Mouse (Mus musculus) brain, embryonic 14.5 days (tissue): ENCODE data around the gene Chchd2. TPM values are rescaled to one million over a fixed set of nuclear protein-coding genes. Genes with fewer than 3 reads are reported as not detected.

ENCODE experiments used
- DNase-seq: peaks from one replicate; pipeline ENCODE4 v3.0.0-alpha.2; 2011; ENCODE audit warnings: low read depth
- CTCF ChIP-seq: fragments of 200-500 bp; IDR thresholded peaks from 2 replicates; pipeline ENCODE4 v1.5.1; 2012; ENCODE audit warnings: inconsistent platforms, mild to moderate bottlenecking, moderate library complexity, borderline replicate concordance; ENCODE audit not compliant: insufficient read depth, insufficient read length; ENCODE audit errors: extremely low read depth
- POLR2A ChIP-seq: fragments of 200-500 bp; IDR thresholded peaks from 2 replicates; pipeline ENCODE4 v1.6.1; 2012; ENCODE audit warnings: mild to moderate bottlenecking, inconsistent platforms, borderline replicate concordance; ENCODE audit not compliant: poor library complexity, insufficient read depth, insufficient read length, severe bottlenecking; ENCODE audit errors: extremely low read depth
- polyA plus RNA-seq: library from polyadenylated mRNA; depleted of rRNA; stranded (reverse); fragments of >200 nt; gene quantifications from 2 replicates; pipeline ENCODE4 v1.2.3, GENCODE M21; 2012; rRNA removed

The Chchd2 gene
- polyA plus RNA-seq, 1 experiment: 761 TPM

DNA sequence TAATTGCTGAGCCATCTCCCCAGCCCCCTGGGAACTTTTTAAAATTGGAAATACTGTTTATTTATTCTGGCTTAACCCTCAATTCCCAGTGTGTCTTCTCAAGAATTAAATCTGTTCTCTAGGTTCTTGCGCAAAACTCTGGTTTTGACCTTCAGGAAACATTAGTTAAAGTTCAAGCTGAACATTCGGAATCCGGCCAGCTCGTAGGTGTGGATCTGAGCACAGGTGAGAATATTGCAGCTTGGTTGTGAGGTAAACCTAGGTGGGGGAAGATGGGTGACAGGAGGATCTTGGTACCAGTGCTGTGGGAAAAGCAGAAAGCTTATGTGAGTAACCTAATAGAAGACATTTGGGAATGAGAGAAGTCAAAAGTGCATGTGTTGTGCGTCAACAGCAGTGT is 42.4 kb downstream of the Chchd2 start:
- no peak for TF ChIP-seq POLR2A
- no peak for TF ChIP-seq CTCF
- no peak for DNase-seq

Other genes starting within 250 kb of the Chchd2 start
- 6.9 and 7.5 TPM in 2 replicates for gene Zfp11, start 217.4 kb downstream of the Chchd2 start, polyA plus RNA-seq
- gene Sept14, start 179.0 kb downstream of the Chchd2 start, polyA plus RNA-seq: not detected in 2 replicates
- gene Mrps17, start 172.0 kb downstream of the Chchd2 start, polyA plus RNA-seq: 116 and 127 TPM in 2 replicates
- gene Nipsnap2, start 162.4 kb downstream of the Chchd2 start, polyA plus RNA-seq: 66.5 and 68.8 TPM in 2 replicates
- gene Psph, start 100.0 kb downstream of the Chchd2 start, polyA plus RNA-seq: 16.6 and 21.7 TPM in 2 replicates
- 26.6 and 26.9 TPM in 2 replicates for gene Sumf2, start 40.5 kb downstream of the Chchd2 start, polyA plus RNA-seq
- gene Zbed5, start 8.3 kb upstream of the Chchd2 start, polyA plus RNA-seq: 13.9 and 14.8 TPM in 2 replicates
- 0.14 and 0.24 TPM in 2 replicates for gene Phkg1, start 11.1 kb upstream of the Chchd2 start, polyA plus RNA-seq
- gene Nupr1l, start 21.1 kb upstream of the Chchd2 start, polyA plus RNA-seq: 4.5 and 9.0 TPM in 2 replicates
- 40.5 and 51.2 TPM in 2 replicates for gene Vkorc1l1, start 54.5 kb upstream of the Chchd2 start, polyA plus RNA-seq
- gene Gusb, start 115.6 kb upstream of the Chchd2 start, polyA plus RNA-seq: 16.3 and 22.5 TPM in 2 replicates
- 27.9 and 30.7 TPM in 2 replicates for gene Asl, start 141.8 kb upstream of the Chchd2 start, polyA plus RNA-seq
- gene Crcp, start 141.8 kb upstream of the Chchd2 start, polyA plus RNA-seq: 37.6 and 51.0 TPM in 2 replicates
- 27.3 and 32.9 TPM in 2 replicates for gene Tpst1, start 185.9 kb upstream of the Chchd2 start, polyA plus RNA-seq